Mouse (Mus musculus): ENCODE measurements around the gene Akap5. TPM values are rescaled to one million over a fixed set of nuclear protein-coding genes. Genes with fewer than 3 reads are reported as not detected.

Gene Akap5
- total and polyA plus RNA-seq, 2 experiments from 2014 or later = 0.50 to 1.1 TPM

- no peaks in the 10 kb centered on the region for H3K27me3 ChIP-seq (ENCODE audit: control insufficient read depth, insufficient read depth, low read length)
- H3K4me3 ChIP-seq (ENCODE audit: low read depth, low read length) = no peak overlapping the region
- H3K36me3 ChIP-seq (replicated peaks; ENCODE audit: control insufficient read depth, insufficient read depth, low read length) = no peaks in the 10 kb centered on the region
- no peak for ATAC-seq (ENCODE audit: insufficient read depth, low read depth)
- H3K4me2 ChIP-seq (ENCODE audit: low read depth, low read length) = no peak overlapping the region
- H3K9me3 ChIP-seq (replicated peaks; ENCODE audit: control insufficient read depth, low read length) = no peaks in the 10 kb centered on the region
- H3K9ac ChIP-seq (replicated peaks; ENCODE audit: low read depth, low read length) = no peak overlapping the region
- TF ChIP-seq EP300 (IDR thresholded peaks at IDR 0.05; ENCODE audit: low read depth) = no peak
- no peak for TF ChIP-seq CTCF (IDR thresholded peaks at IDR 0.05; ENCODE audit: low read depth)
- peaks cover 26% of the 10 kb centered on the region for H3K4me1 ChIP-seq (ENCODE audit: control insufficient read depth, insufficient read depth)
- DNase-seq (ENCODE audit: low spot score) = no peak
- H3K27ac ChIP-seq (ENCODE audit: low read depth) = no peak overlapping the region
- WGBS = 64% methylated on average over 4 of the region's 4 CpGs
Observed at GRCm38 (mm10) chr12:76374911-76375310, 50.2 kb downstream of the Akap5 start.

DNA sequence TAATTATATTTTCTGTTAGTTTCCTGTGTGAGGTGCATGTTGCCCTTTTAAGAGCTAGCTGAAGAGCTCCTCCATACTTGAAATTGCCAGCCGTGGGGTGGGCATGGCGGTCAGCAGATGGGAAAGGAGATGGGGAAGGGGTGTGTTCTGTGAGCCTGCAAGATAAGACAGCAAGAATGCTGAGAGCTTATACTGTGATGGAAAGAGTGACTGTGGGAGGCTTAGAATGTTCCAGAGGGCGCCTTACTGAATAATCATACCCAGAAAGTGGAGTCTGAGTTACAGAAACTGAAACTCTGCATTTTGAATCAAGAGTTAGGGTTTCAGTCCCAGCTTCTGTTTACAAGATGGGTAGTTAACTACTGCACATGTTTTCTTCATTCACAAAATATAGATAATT, 50.8 kb downstream of the Akap5 start:
- no peak overlapping the region for H3K9ac ChIP-seq (replicated peaks; ENCODE audit: low read depth, low read length)
- H3K9me3 ChIP-seq (replicated peaks; ENCODE audit: control insufficient read depth, low read length) = no peaks in the 10 kb centered on the region
- no peak for ATAC-seq (ENCODE audit: insufficient read depth, low read depth)
- no peak overlapping the region for H3K4me2 ChIP-seq (ENCODE audit: low read depth, low read length)
- WGBS = 51% methylated on average over 3 of the region's 3 CpGs
- no peak overlapping the region for H3K4me3 ChIP-seq (ENCODE audit: low read depth, low read length)
- H3K27ac ChIP-seq (ENCODE audit: low read depth) = no peak overlapping the region
- DNase-seq (ENCODE audit: low spot score) = no peak
- H3K36me3 ChIP-seq (replicated peaks; ENCODE audit: control insufficient read depth, insufficient read depth, low read length) = no peaks in the 10 kb centered on the region
- no peak for TF ChIP-seq CTCF (IDR thresholded peaks at IDR 0.05; ENCODE audit: low read depth)
- TF ChIP-seq EP300 (IDR thresholded peaks at IDR 0.05; ENCODE audit: low read depth) = no peak
- no peaks in the 10 kb centered on the region for H3K27me3 ChIP-seq (ENCODE audit: control insufficient read depth, insufficient read depth, low read length)
- H3K4me1 ChIP-seq (ENCODE audit: control insufficient read depth, insufficient read depth) = peaks cover 26% of the 10 kb centered on the region

DNA sequence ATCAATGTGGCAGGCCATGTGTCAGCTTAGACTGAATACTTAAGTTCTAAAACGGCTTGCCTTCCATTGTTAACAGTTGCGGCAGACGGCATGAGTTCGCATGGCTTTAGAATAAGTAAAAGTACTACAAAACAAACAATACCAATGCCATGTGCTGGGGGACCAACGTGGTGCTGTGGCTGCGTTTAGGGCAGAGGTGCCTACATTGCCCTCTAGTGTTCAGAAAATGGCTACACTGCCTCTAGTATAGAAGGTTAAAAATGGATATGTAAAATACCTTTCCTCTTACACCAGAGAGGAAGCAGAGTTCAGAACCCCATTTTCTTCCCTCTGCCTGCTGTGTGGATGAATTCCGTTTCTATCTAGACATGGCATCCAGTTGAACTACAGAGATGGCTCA, 52.0 kb downstream of the Akap5 start:
- WGBS = 49% methylated on average over 7 of the region's 7 CpGs

DNA sequence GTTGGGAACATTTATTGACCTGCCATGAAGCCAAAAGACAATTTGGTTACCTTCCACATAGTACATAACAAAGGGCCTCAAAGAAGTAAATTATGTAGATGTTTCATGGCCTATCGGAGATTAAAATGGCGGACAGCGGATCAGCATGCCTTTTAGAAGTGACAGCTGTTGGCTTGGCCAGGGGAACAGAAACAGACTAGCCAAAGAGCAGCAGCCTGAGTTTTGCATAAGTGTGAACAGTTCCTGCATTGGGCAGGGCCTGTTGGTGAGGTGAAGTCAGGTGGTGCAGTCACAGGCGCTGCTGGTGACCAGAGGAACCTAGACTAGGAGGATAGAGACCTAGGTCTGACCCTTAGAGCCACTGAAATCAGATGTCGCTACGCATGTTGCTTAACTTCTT, 52.4 kb downstream of the Akap5 start:
- H3K9me3 ChIP-seq (replicated peaks; ENCODE audit: control insufficient read depth, low read length) = no peaks in the 10 kb centered on the region
- ATAC-seq (ENCODE audit: insufficient read depth, low read depth) (no peak), DNase-seq (ENCODE audit: low spot score) (no peak)
- H3K9ac ChIP-seq (replicated peaks; ENCODE audit: low read depth, low read length) = no peak overlapping the region
- H3K4me2 ChIP-seq (ENCODE audit: low read depth, low read length) = no peak overlapping the region
- peaks cover 21% of the 10 kb centered on the region for H3K4me1 ChIP-seq (ENCODE audit: control insufficient read depth, insufficient read depth)
- H3K27me3 ChIP-seq (ENCODE audit: control insufficient read depth, insufficient read depth, low read length) = no peaks in the 10 kb centered on the region
- H3K27ac ChIP-seq (ENCODE audit: low read depth) = 0 out of 2 replicates have a peak overlapping the region, but pooled peaks have one; percentile 1
- H3K4me3 ChIP-seq (ENCODE audit: low read depth, low read length) = no peak overlapping the region
- TF ChIP-seq EP300 (IDR thresholded peaks at IDR 0.05; ENCODE audit: low read depth) = no peak
- no peak for TF ChIP-seq CTCF (IDR thresholded peaks at IDR 0.05; ENCODE audit: low read depth)
- 0 out of 2 replicates have a peak, but pooled peaks cover 7% of the 10 kb centered on the region for H3K36me3 ChIP-seq (replicated peaks; ENCODE audit: control insufficient read depth, insufficient read depth, low read length)
- WGBS = 97% methylated on average over 6 of the region's 6 CpGs

More for the DNA sequence above, 52.0 kb downstream of the Akap5 start:
- Histone ChIP-seq H3K9me3 (replicated peaks; ENCODE audit: control insufficient read depth, low read length) (no peaks in the 10 kb centered on the region), H3K36me3 (replicated peaks; ENCODE audit: control insufficient read depth, insufficient read depth, low read length) (0 out of 2 replicates have a peak, but pooled peaks cover 5% of the 10 kb centered on the region), H3K4me1 (ENCODE audit: control insufficient read depth, insufficient read depth) (peaks cover 25% of the 10 kb centered on the region), H3K4me2 (ENCODE audit: low read depth, low read length) (no peak overlapping the region), H3K27ac (ENCODE audit: low read depth) (no peak overlapping the region), H3K27me3 (ENCODE audit: control insufficient read depth, insufficient read depth, low read length) (no peaks in the 10 kb centered on the region), H3K4me3 (ENCODE audit: low read depth, low read length) (no peak overlapping the region), H3K9ac (replicated peaks; ENCODE audit: low read depth, low read length) (no peak overlapping the region)
- TF ChIP-seq CTCF (IDR thresholded peaks at IDR 0.05; ENCODE audit: low read depth) = peak; percentile 63
- no peak for TF ChIP-seq EP300 (IDR thresholded peaks at IDR 0.05; ENCODE audit: low read depth)
- peak; percentile 52 for ATAC-seq (ENCODE audit: insufficient read depth, low read depth)
- no peak for DNase-seq (ENCODE audit: low spot score)

DNA sequence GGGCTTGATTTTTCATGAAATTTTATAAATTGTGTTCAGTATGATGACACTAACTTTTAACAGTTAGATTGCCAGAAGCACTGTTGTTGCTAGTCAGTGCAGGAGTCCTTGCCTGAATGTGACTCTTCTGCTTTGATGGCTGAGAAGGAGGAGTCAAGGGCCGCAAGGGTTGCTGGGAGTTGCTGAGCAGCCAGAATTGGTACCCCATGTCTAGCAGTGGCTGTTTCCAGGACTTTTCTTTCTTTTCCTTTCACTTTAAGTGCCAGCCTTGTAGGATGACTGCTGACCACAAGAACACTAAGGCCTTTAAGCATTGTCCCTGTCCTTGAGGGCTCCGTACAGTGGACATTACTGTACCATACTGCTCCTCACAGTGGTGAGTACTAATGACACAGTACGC, 53.0 kb downstream of the Akap5 start:
- Histone ChIP-seq H3K4me2 (ENCODE audit: low read depth, low read length) (no peak overlapping the region), H3K27ac (ENCODE audit: low read depth) (0 out of 2 replicates have a peak overlapping the region, but pooled peaks have one; percentile 21), H3K9me3 (replicated peaks; ENCODE audit: control insufficient read depth, low read length) (no peaks in the 10 kb centered on the region), H3K36me3 (replicated peaks; ENCODE audit: control insufficient read depth, insufficient read depth, low read length) (0 out of 2 replicates have a peak, but pooled peaks cover 7% of the 10 kb centered on the region), H3K4me1 (ENCODE audit: control insufficient read depth, insufficient read depth) (peaks cover 14% of the 10 kb centered on the region), H3K4me3 (ENCODE audit: low read depth, low read length) (no peak overlapping the region), H3K27me3 (ENCODE audit: control insufficient read depth, insufficient read depth, low read length) (no peaks in the 10 kb centered on the region), H3K9ac (replicated peaks; ENCODE audit: low read depth, low read length) (no peak overlapping the region)
- WGBS = 84% methylated on average over 3 of the region's 3 CpGs
- TF ChIP-seq EP300 (IDR thresholded peaks at IDR 0.05; ENCODE audit: low read depth) = no peak
- no peak for TF ChIP-seq CTCF (IDR thresholded peaks at IDR 0.05; ENCODE audit: low read depth)
- DNase-seq (ENCODE audit: low spot score) (no peak), ATAC-seq (ENCODE audit: insufficient read depth, low read depth) (no peak)

DNA sequence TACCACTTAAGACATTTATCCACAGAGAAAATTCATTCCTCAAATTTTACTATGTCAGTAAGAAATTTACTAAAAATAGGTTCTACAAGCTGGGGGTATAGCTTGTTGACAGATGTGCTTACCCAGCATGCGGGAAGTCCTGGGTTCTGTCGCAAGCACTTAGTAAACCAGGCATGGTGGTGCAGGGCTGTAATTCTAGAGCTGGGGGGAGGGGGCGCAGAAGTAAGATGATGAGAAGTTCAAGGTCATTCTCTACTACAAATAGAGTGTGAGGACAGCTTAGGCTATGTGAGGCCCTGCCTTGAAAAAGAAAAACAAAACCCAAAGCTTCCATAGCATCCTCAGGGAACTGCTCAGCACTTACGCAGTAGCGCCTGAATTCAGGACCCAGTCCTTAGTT, 53.9 kb downstream of the Akap5 start:
- H3K4me1 ChIP-seq (ENCODE audit: control insufficient read depth, insufficient read depth) = peaks cover 14% of the 10 kb centered on the region
- no peak overlapping the region for H3K4me3 ChIP-seq (ENCODE audit: low read depth, low read length)
- no peaks in the 10 kb centered on the region for H3K9me3 ChIP-seq (replicated peaks; ENCODE audit: control insufficient read depth, low read length)
- H3K27ac ChIP-seq (ENCODE audit: low read depth) = 0 out of 2 replicates have a peak overlapping the region, but pooled peaks have one; percentile 57
- DNase-seq (ENCODE audit: low spot score) = no peak
- H3K36me3 ChIP-seq (replicated peaks; ENCODE audit: control insufficient read depth, insufficient read depth, low read length) = 0 out of 2 replicates have a peak, but pooled peaks cover 7% of the 10 kb centered on the region
- TF ChIP-seq EP300 (IDR thresholded peaks at IDR 0.05; ENCODE audit: low read depth) (no peak), CTCF (IDR thresholded peaks at IDR 0.05; ENCODE audit: low read depth) (no peak)
- 59% methylated on average over 5 of the region's 5 CpGs for WGBS
- no peak overlapping the region for H3K9ac ChIP-seq (replicated peaks; ENCODE audit: low read depth, low read length)
- H3K4me2 ChIP-seq (ENCODE audit: low read depth, low read length) = no peak overlapping the region
- no peaks in the 10 kb centered on the region for H3K27me3 ChIP-seq (ENCODE audit: control insufficient read depth, insufficient read depth, low read length)
- ATAC-seq (ENCODE audit: insufficient read depth, low read depth) = peak; percentile 61; the same call in 1 of the 2 replicates
